Mouse (Mus musculus) intestine, postnatal 0 days (tissue): ENCODE results near the gene Ccdc97. TPM values are rescaled to one million over a fixed set of nuclear protein-coding genes. Genes with fewer than 3 reads are reported as not detected.

Experiments
- ATAC-seq: fragments of 200-750 bp; cut with Nextera tagmentation; 2 replicates; pipeline ENCODE4 v1.8.0; 2017; ENCODE audit warnings: mild to moderate bottlenecking, moderate TSS enrichment, moderate library complexity
- H3K27ac ChIP-seq: fragments of 300-500 bp; sonication (generic); 2 replicates; pipeline ENCODE4 v1.5.1; 2014; ENCODE audit warnings: mild to moderate bottlenecking, low read depth, low read length, moderate library complexity
- H3K27me3 ChIP-seq: fragments of 300-500 bp; sonication (generic); replicated peaks from 2 replicates; pipeline ENCODE4 v1.6.1; 2014; ENCODE audit warnings: low read length, mixed read lengths; ENCODE audit not compliant: control insufficient read depth, insufficient read depth
- H3K36me3 ChIP-seq: fragments of 300-500 bp; sonication (generic); 2 replicates; pipeline ENCODE4 v1.6.1; 2014; ENCODE audit warnings: mild to moderate bottlenecking, moderate library complexity; ENCODE audit not compliant: control insufficient read depth, insufficient read depth
- H3K4me1 ChIP-seq: fragments of 300-500 bp; sonication (generic); replicated peaks from 2 replicates; pipeline ENCODE4 v1.6.1; 2014; ENCODE audit warnings: antibody characterized with exemption, low read length, mixed read lengths; ENCODE audit not compliant: control insufficient read depth, insufficient read depth
- H3K4me2 ChIP-seq: fragments of 300-500 bp; sonication (generic); replicated peaks from 2 replicates; pipeline ENCODE4 v1.6.1; 2014; ENCODE audit warnings: low read depth, mild to moderate bottlenecking, moderate library complexity
- H3K4me3 ChIP-seq: fragments of 300-500 bp; sonication (generic); 2 replicates; pipeline ENCODE4 v1.5.1; 2014; ENCODE audit warnings: low read depth, low read length
- H3K9ac ChIP-seq: fragments of 300-500 bp; sonication (generic); 2 replicates; pipeline ENCODE4 v1.6.1; 2014; ENCODE audit warnings: mild to moderate bottlenecking, low read depth, low read length
- H3K9me3 ChIP-seq: fragments of 300-500 bp; sonication (generic); 2 replicates; pipeline ENCODE4 v1.6.1; 2016; ENCODE audit warnings: mixed run types; ENCODE audit not compliant: control insufficient read depth
- CTCF ChIP-seq: sonication (generic); IDR thresholded peaks from 2 replicates; pipeline ENCODE4 v1.5.1; 2016; ENCODE audit warnings: low read depth, mild to moderate bottlenecking, control low read depth, antibody characterized with exemption, moderate library complexity
- WGBS: fragments of 180-500 bp; shearing (Covaris S2); extraction: QIAGEN DNeasy Blood & Tissue Kit; methylation state at CpG from one replicate; pipeline ENCODE4 v1.1.7; 2014; 5-methylcytosine and 5-hydroxymethylcytosine counted together
- polyA plus RNA-seq: library from polyadenylated mRNA; unstranded; fragments of >200 nt; fragmentation: Nextera tagmentation; extraction: Ambion mirVana; gene quantifications from 2 replicates; pipeline ENCODE4 v1.2.1, GENCODE M21; 2015

The Ccdc97 gene
- polyA plus RNA-seq, 1 experiment from 2014 or later = 16.5 TPM

- Histone ChIP-seq H3K9ac (no peak overlapping the region), H3K4me2 (no peak overlapping the region), H3K27me3 (no peaks in the 10 kb centered on the region), H3K27ac (no peak overlapping the region), H3K9me3 (no peaks in the 10 kb centered on the region), H3K36me3 (no peaks in the 10 kb centered on the region), H3K4me1 (peaks cover 3% of the 10 kb centered on the region; the same call in 1 of the 2 replicates), H3K4me3 (no peak overlapping the region)
- 92% methylated on average over 6 of the region's 6 CpGs for WGBS
- TF ChIP-seq CTCF = no peak
- no peak for ATAC-seq
Observed at GRCm38 (mm10) chr7:25684659-25685058, 34.2 kb downstream of the Ccdc97 start.

- Histone ChIP-seq H3K4me2 (no peak overlapping the region), H3K4me3 (no peak overlapping the region), H3K27ac (no peak overlapping the region), H3K9ac (no peak overlapping the region), H3K27me3 (no peaks in the 10 kb centered on the region), H3K36me3 (no peaks in the 10 kb centered on the region), H3K4me1 (peaks cover 3% of the 10 kb centered on the region; the same call in 1 of the 2 replicates), H3K9me3 (no peaks in the 10 kb centered on the region)
- no peak for ATAC-seq
- TF ChIP-seq CTCF = no peak
- 58% methylated on average over 7 of the region's 7 CpGs for WGBS
Observed at GRCm38 (mm10) chr7:25683474-25684180, 35.3 kb downstream of the Ccdc97 start.

DNA sequence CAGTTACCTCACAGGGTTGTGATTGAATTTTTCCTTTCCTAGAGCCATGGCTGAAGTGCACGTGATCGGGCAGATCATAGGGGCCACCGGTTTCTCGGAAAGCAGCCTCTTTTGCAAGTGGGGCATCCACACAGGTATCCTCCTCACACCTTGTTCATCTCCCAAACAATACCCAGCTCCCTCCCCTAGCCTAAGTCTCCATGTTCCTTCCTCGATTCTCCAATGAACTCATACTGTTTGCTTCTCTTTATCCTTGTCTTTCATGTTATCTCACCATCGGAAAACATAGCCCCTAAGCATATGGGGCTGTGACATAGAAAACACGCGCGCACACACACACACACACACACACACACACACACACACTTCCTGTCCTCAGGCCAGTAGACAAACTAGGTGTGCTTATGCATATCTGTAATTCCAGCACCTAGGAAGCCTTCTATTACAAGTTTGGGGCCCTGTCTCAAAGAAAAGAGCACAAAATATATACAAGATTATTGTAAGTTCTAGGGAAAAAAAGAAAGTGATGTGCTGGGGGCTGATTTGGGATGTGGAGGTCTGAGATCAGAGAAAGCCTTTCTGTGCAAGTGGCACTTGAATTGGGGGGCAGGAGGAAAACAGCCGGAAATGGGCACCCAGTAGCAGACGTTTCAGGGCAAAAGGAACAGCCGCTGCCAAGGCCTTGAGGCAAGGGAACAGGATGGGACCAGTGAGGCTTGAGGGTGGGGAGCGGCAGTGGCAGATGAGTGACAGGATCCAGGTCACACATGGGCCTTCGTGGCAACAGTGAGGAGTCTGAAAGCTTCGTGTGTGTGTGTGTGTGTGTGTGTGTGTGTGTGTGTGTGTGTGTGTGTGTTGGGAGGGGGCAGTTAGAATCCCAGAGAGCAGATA is 37.3 kb downstream of the Ccdc97 start:
- Histone ChIP-seq H3K4me1 (peaks cover 3% of the 10 kb centered on the region; the same call in 1 of the 2 replicates), H3K27ac (no peak overlapping the region), H3K36me3 (no peaks in the 10 kb centered on the region), H3K27me3 (no peaks in the 10 kb centered on the region), H3K9ac (no peak overlapping the region), H3K9me3 (no peaks in the 10 kb centered on the region), H3K4me3 (no peak overlapping the region; the same call in 1 of the 2 replicates), H3K4me2 (peak overlapping the region; percentile 58)
- TF ChIP-seq CTCF = no peak
- ATAC-seq = no peak
- WGBS = 58% methylated on average over 15 of the region's 15 CpGs

GRCm38 (mm10) chr7:25680514-25681258 is 38.2 kb downstream of the Ccdc97 start, which contains the start of gene B9d2:
TSS of gene B9d2 (plus strand) at chr7:25680780.
- peak within 1 kb of the TSS; percentile 62 for H3K4me3 ChIP-seq
- peak within 1 kb of the TSS; percentile 58 for H3K4me2 ChIP-seq

DNA sequence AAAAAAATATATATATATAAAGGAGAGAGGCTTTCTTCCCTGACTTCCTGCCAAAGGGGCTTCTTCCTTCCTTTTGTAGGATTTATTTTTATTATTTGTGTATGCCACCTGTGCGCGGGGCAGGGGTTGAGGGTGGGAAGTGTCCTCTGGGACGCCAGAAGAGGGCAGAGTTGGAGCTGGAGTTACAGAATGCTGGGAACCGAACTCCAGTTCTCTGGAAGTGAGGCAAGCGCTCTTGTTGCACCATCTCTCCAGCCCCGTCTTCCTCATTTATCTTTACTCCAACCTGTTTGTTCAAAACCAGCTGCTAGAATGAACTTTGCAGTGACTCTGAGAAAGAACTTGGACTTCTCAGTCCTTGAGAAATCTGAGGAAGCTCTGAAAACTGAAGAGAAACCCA is 38.9 kb downstream of the Ccdc97 start:
- peaks cover 10% of the 10 kb centered on the region for H3K27me3 ChIP-seq
- H3K27ac ChIP-seq = no peak overlapping the region
- H3K4me3 ChIP-seq = peak overlapping the region; percentile 62
- WGBS = 7% methylated on average over 6 of the region's 6 CpGs
- H3K36me3 ChIP-seq = no peaks in the 10 kb centered on the region
- H3K9ac ChIP-seq = no peak overlapping the region
- H3K4me2 ChIP-seq = peak overlapping the region; percentile 58
- H3K9me3 ChIP-seq = no peaks in the 10 kb centered on the region
- TF ChIP-seq CTCF = peak; percentile 50; the same call in 1 of the 2 replicates
- H3K4me1 ChIP-seq = 0 out of 2 replicates have a peak, but pooled peaks cover 3% of the 10 kb centered on the region
- no peak for ATAC-seq

More at GRCm38 (mm10) chr7:25680514-25681258, 38.2 kb downstream of the Ccdc97 start, which contains the start of gene B9d2:
- ATAC-seq = peak; percentile 95
- Histone ChIP-seq H3K4me1 (0 out of 2 replicates have a peak, but pooled peaks cover 3% of the 10 kb centered on the region), H3K9ac (0 out of 2 replicates have a peak within 1 kb of the TSS, but pooled peaks have one; percentile 35), H3K36me3 (no peaks in the 10 kb centered on the region), H3K27ac (peak within 1 kb of the TSS; percentile 58), H3K27me3 (peaks cover 5% of the 10 kb centered on the region), H3K9me3 (no peaks in the 10 kb centered on the region)
- under 1% methylated on average over 46 of the region's 46 CpGs for WGBS
- peak; percentile 32 for TF ChIP-seq CTCF
